Mouse (Mus musculus) WW6 (cell line): Measurements from ENCODE around the gene Gm6525.

Experiments
- DNase-seq: peaks from one replicate; pipeline ENCODE4 v3.0.0-alpha.2; 2013; ENCODE audit warnings: low read depth, low spot score

Gm6525 gene

GRCm38 (mm10) chr3:84211340-84211875, 37.5 kb downstream of the Gm6525 start:
- DNase-seq, result no peak

- DNase-seq, result no peak
Observed at GRCm38 (mm10) chr3:84214501-84214900, 40.6 kb downstream of the Gm6525 start.

- DNase-seq, result no peak
Observed at GRCm38 (mm10) chr3:84215253-84215652, 41.3 kb downstream of the Gm6525 start.

- no peak for DNase-seq
Observed at GRCm38 (mm10) chr3:84215743-84216360, 41.9 kb downstream of the Gm6525 start.

GRCm38 (mm10) chr3:84217118-84217960, 43.4 kb downstream of the Gm6525 start:
- no peak for DNase-seq

GRCm38 (mm10) chr3:84217961-84218351, 44.1 kb downstream of the Gm6525 start:
- no peak for DNase-seq

- DNase-seq, result no peak
Observed at GRCm38 (mm10) chr3:84218498-84218897, 44.6 kb downstream of the Gm6525 start.

GRCm38 (mm10) chr3:84219166-84219710, 45.3 kb downstream of the Gm6525 start:
- no peak for DNase-seq

- no peak for DNase-seq
Observed at GRCm38 (mm10) chr3:84219720-84220273, 45.9 kb downstream of the Gm6525 start.

- no peak for DNase-seq
Observed at GRCm38 (mm10) chr3:84220326-84220725, 46.4 kb downstream of the Gm6525 start.

- DNase-seq, result no peak
Observed at GRCm38 (mm10) chr3:84220748-84221147, 46.8 kb downstream of the Gm6525 start.
